Comparison of ENCODE assay signal across 28 mouse cellular contexts in the genomic region with DNA sequence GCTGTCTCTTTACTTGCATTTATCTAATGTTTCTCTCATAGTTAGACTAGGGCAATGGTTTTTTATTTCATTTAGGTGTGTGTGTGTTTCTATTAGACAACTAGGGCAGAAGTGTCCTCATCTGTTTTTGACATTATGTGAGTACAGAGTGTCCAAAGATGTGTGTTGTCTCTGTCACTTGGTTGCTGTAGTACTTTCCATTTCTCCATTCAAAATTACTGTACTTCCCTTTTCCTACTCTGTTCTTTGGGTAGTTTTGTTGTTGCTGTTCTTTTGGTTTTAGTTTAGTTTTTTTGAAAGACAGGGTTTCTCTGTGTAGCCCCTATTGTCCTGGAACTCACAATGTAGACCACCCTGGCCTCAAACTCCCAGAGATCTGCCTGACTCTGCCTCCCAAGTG. TPM values are rescaled to one million over a fixed set of nuclear protein-coding genes. Genes with fewer than 3 reads are reported as not detected.
DNase-seq lines count a peak whose midpoint lies in the region; ATAC-seq and TF ChIP-seq lines count a peak whose summit lies in the region.
"Had no signal": no experiment of that assay in that cellular context is flagged by ENCODE, and none has a peak within 500 bp of the region (broad histone marks: within the 10 kb centered on the region; RNA-seq: fewer than 3 reads in every experiment).

No protein-coding gene starts in this region.

- ATAC-seq in megakaryocyte, adult 5-6 weeks (ENCODE audit: poor library complexity, severe bottlenecking) = 0 out of 2 replicates have a peak, but pooled peaks have one; percentile 51
- ATAC-seq: CD4-positive, CD25-positive, alpha-beta regulatory T cell, adult 4 months; forebrain, embryonic 13.5 days; forebrain, embryonic 15.5 days; forebrain, postnatal 0 days had no signal

- H3K27me3 ChIP-seq in CH12.LX (replicated peaks) = peaks cover 2% of the 10 kb centered on the region
- H3K27me3 ChIP-seq: embryonic facial prominence, embryonic 12.5 days; forebrain, embryonic 13.5 days; forebrain, embryonic 15.5 days had no signal

- no peaks in the 10 kb centered on the region for H3K79me2 ChIP-seq in CH12.LX (replicated peaks; ENCODE audit: control insufficient read depth, extremely low read depth, insufficient read depth, poor library complexity, severe bottlenecking)

- peaks cover 0 to 11% of the 10 kb centered on the region in 2 experiments; a peak in 2 of 4 replicates for H3K4me1 ChIP-seq in CH12.LX (ENCODE audit: control insufficient read depth in 1 of 2, insufficient read depth in 2 of 2)
- H3K4me1 ChIP-seq in bone marrow macrophage, adult 2 months (ENCODE audit: control insufficient read depth, insufficient read depth, low read length) = peaks cover 6% of the 10 kb centered on the region
- H3K4me1 ChIP-seq: embryonic facial prominence, embryonic 10.5 days; embryonic facial prominence, embryonic 12.5 days; forebrain, embryonic 13.5 days; forebrain, embryonic 15.5 days had no signal

- TF ChIP-seq CTCF in CH12.LX (conservative IDR thresholded peaks at IDR 0.05 in 1 of 2, IDR thresholded peaks at IDR 0.05 in 1 of 2; ENCODE audit: low read depth in 2 of 2, low read length in 2 of 2) = no peak
- no peak for TF ChIP-seq CTCF in bone marrow macrophage, adult 2 months (IDR thresholded peaks at IDR 0.05; ENCODE audit: low read depth, low read length)

- no peak for TF ChIP-seq RAD21 in CH12.LX (IDR thresholded peaks at IDR 0.05; ENCODE audit: low read depth, low read length)

- no peak for TF ChIP-seq POLR2A in CH12.LX (IDR thresholded peaks at IDR 0.05; ENCODE audit: low read depth, low read length)
- TF ChIP-seq POLR2A in bone marrow macrophage, adult 2 months (IDR thresholded peaks at IDR 0.05; ENCODE audit: borderline replicate concordance, low read depth, low read length) = no peak

- H3K36me3 ChIP-seq in CH12.LX (replicated peaks in 1 of 2; ENCODE audit: control insufficient read depth in 1 of 2, insufficient read depth in 1 of 2, low read length in 1 of 2) = no peaks in the 10 kb centered on the region
- H3K36me3 ChIP-seq: embryonic facial prominence, embryonic 10.5 days; embryonic facial prominence, embryonic 12.5 days; forebrain, embryonic 15.5 days had no signal

- no peaks in the 10 kb centered on the region for H3K9me3 ChIP-seq in CH12.LX (replicated peaks; ENCODE audit: low read length)
- H3K9me3 ChIP-seq: embryonic facial prominence, embryonic 10.5 days; embryonic facial prominence, embryonic 12.5 days; forebrain, embryonic 13.5 days; forebrain, embryonic 15.5 days had no signal

- no peak overlapping the region for H3K4me3 ChIP-seq in CH12.LX (replicated peaks in 1 of 3; ENCODE audit: low read depth in 2 of 3, low read length in 2 of 3, poor library complexity in 1 of 3)
- H3K4me3 ChIP-seq in bone marrow macrophage, adult 2 months (ENCODE audit: insufficient read depth, low read length) = no peak overlapping the region
- H3K4me3 ChIP-seq: embryonic facial prominence, embryonic 10.5 days; embryonic facial prominence, embryonic 12.5 days; forebrain, embryonic 13.5 days; forebrain, embryonic 15.5 days had no signal

- peak; percentile 31 for DNase-seq in A20 (ENCODE audit: low read depth, low spot score)
- no peak for DNase-seq in CH12.LX (ENCODE audit: extremely low read depth)
- no peak for DNase-seq in layer of hippocampus, postnatal 25 days (ENCODE audit: extremely low spot score in 1 of 2, low spot score in 1 of 2)
- no peak for DNase-seq in right cerebral cortex, postnatal 10 days (ENCODE audit: low spot score in 2 of 2)
- no peak for DNase-seq in embryo, embryonic 9.5 days (ENCODE audit: extremely low spot score)
- DNase-seq: adrenal gland, adult 8-10 months; adrenal gland, postnatal 14 days; adrenal gland, postnatal 36 days; B cell, adult 2 months; cerebellum, adult 11 months; cerebellum, adult 18-20 months; cerebellum, adult 8-10 months; cerebellum, adult 9-11 months; cerebellum, postnatal 14 days; cerebellum, postnatal 36 days; embryo, embryonic 11 days; forebrain, postnatal 0 days had no signal

- TF ChIP-seq EP300 in CH12.LX (IDR thresholded peaks at IDR 0.05; ENCODE audit: low read length) = peak; percentile 54

- no peak overlapping the region for H3K27ac ChIP-seq in CH12.LX (ENCODE audit: insufficient read depth, low read depth)
- H3K27ac ChIP-seq in bone marrow macrophage, adult 2 months (ENCODE audit: insufficient read depth, low read depth, low read length) = peak overlapping the region; percentile 19; the same call in 1 of the 2 replicates
- H3K27ac ChIP-seq: embryonic facial prominence, embryonic 10.5 days; embryonic facial prominence, embryonic 12.5 days; forebrain, embryonic 13.5 days; forebrain, embryonic 15.5 days had no signal

- H3K4me2 ChIP-seq in CH12.LX (ENCODE audit: insufficient read depth, low read depth, poor library complexity, severe bottlenecking) = no peak overlapping the region
- H3K4me2 ChIP-seq: embryonic facial prominence, embryonic 12.5 days; forebrain, embryonic 13.5 days; forebrain, embryonic 15.5 days had no signal

- H3K9ac ChIP-seq in CH12.LX (ENCODE audit: insufficient read depth, low read depth) = no peak overlapping the region
- H3K9ac ChIP-seq: embryonic facial prominence, embryonic 12.5 days; forebrain, embryonic 13.5 days; forebrain, embryonic 15.5 days; forebrain, postnatal 0 days had no signal

- dilution Hi-C loops in CH12.LX (cut with MboI; ENCODE audit: extremely low pct_ligation_motif_present, extremely low pct_unique_long_range_greater_than_20kb, low sequenced_read_pairs) = no loop called here

- in situ Hi-C loops in CH12.LX (cut with MboI; ENCODE audit: low pct_ligation_motif_present, low pct_unique_long_range_greater_than_20kb, low sequenced_read_pairs) = no loop called here

TF ChIP-seq in CH12.LX, 34 proteins besides CTCF, POLR2A, EP300 and RAD21:
- TF ChIP-seq IRF4 (IDR thresholded peaks at IDR 0.05; ENCODE audit: low read depth, low read length) = peak; percentile 29; the same call in 1 of the 2 replicates
- TF ChIP-seq JUN (IDR thresholded peaks at IDR 0.05; ENCODE audit: insufficient read depth, low read depth, low read length) = no peak

RNA-seq across cellular contexts. Expression of a gene that starts 5.8 kb away (rescaled TPM):
- total RNA-seq in CH12.LX (2012; rRNA removed) (0.17 TPM in 1 of 2 replicates, not detected in the other), CH12.LX (2014; rRNA removed) (not detected in 2 replicates)
- polyA plus RNA-seq in CH12.LX (2012; ENCODE audit: insufficient read length, low read depth) = not detected in 2 replicates
- polyA plus RNA-seq in bone marrow macrophage, adult 2 months (2012; ENCODE audit: insufficient read depth, insufficient read length, missing spikeins) = not detected in 2 replicates
- total RNA-seq in megakaryocyte, adult 5-6 weeks (2015) = not detected in 2 replicates
- not detected in 2 replicates for total RNA-seq in megakaryocyte, adult 5-6 weeks (2017)
- total RNA-seq in layer of hippocampus, postnatal 25 days (2021) = not detected
- total RNA-seq: common myeloid progenitor, adult 5-6 weeks; ES-E14; MEL had no signal
- polyA plus RNA-seq: CD4-positive, CD25-positive, alpha-beta regulatory T cell, adult 4 months; forebrain, embryonic 11.5 days had no signal

RNA-seq across cellular contexts. Expression of a gene that starts 24.4 kb away (rescaled TPM):
- total RNA-seq in CH12.LX (2012; rRNA removed) = 11.0 and 11.8 TPM in 2 replicates
- total RNA-seq in CH12.LX (2014; rRNA removed) = 7.4 and 7.5 TPM in 2 replicates
- 12.0 and 16.4 TPM in 2 replicates for polyA plus RNA-seq in CH12.LX (2012; ENCODE audit: insufficient read length, low read depth)
- polyA plus RNA-seq in bone marrow macrophage, adult 2 months (2012; ENCODE audit: insufficient read depth, insufficient read length, missing spikeins) = 23.2 and 35.1 TPM in 2 replicates
- total RNA-seq in megakaryocyte, adult 5-6 weeks (2015) = 24.9 and 27.3 TPM in 2 replicates
- total RNA-seq in megakaryocyte, adult 5-6 weeks (2017) = 22.0 and 45.3 TPM in 2 replicates
- 10 to 100 TPM; 85.3 to 88.8 TPM for total RNA-seq in layer of hippocampus, postnatal 25 days (2021)
